Mouse (Mus musculus): Measurements from ENCODE around the gene Zfp385b. TPM values are rescaled to one million over a fixed set of nuclear protein-coding genes. Genes with fewer than 3 reads are reported as not detected.

Zfp385b gene
- polyA plus RNA-seq, 1 experiment from 2014 or later: 2.8 TPM

GRCm38 (mm10) chr2:77502458-77502857 is 317.0 kb downstream of the Zfp385b start:
- no peak overlapping the region for H3K4me2 ChIP-seq (replicated peaks)
- no peaks in the 10 kb centered on the region for H3K36me3 ChIP-seq
- no peak overlapping the region for H3K4me3 ChIP-seq
- H3K4me1 ChIP-seq: 0 out of 2 replicates have a peak, but pooled peaks cover 4% of the 10 kb centered on the region
- no peaks in the 10 kb centered on the region for H3K9me3 ChIP-seq
- no peaks in the 10 kb centered on the region for H3K27me3 ChIP-seq
- ATAC-seq (ENCODE audit: low FRiP score, low read depth): no peak
- WGBS: 91% methylated on average over 8 of the region's 8 CpGs
- no peak overlapping the region for H3K27ac ChIP-seq (replicated peaks)
- no peak overlapping the region for H3K9ac ChIP-seq (replicated peaks)

- no peak overlapping the region for H3K4me2 ChIP-seq (replicated peaks)
- no peak for ATAC-seq (ENCODE audit: low FRiP score, low read depth)
- no peaks in the 10 kb centered on the region for H3K4me1 ChIP-seq
- H3K4me3 ChIP-seq: no peak overlapping the region
- H3K27ac ChIP-seq (replicated peaks): no peak overlapping the region
- no peak overlapping the region for H3K9ac ChIP-seq (replicated peaks)
- H3K9me3 ChIP-seq: no peaks in the 10 kb centered on the region; the same call in 1 of the 2 replicates
- H3K27me3 ChIP-seq: no peaks in the 10 kb centered on the region
- 62% methylated on average over 6 of the region's 6 CpGs for WGBS
- H3K36me3 ChIP-seq: no peaks in the 10 kb centered on the region
Observed at GRCm38 (mm10) chr2:77500480-77500879, 319.0 kb downstream of the Zfp385b start.

DNA sequence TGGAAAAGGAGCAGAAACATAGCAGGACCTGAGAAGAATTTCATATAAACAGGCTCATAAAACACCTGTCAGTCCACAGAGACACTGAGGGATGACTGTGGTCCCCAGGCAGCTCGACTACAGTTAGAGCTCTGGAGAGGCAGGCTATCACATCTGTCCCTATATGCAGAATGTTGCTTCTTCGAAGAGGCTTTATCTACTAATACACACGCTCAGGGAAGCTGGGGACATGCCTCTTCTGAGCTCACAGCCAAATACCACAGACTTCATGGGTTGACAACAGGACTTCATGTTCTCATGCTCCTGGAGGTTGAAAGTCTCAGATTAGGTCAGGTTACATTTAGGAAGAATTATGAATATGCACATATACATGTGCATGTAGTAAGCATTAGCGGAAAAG is 321.1 kb downstream of the Zfp385b start:
- no peaks in the 10 kb centered on the region for H3K4me1 ChIP-seq
- no peak overlapping the region for H3K4me3 ChIP-seq
- H3K27me3 ChIP-seq: no peaks in the 10 kb centered on the region
- no peak for ATAC-seq (ENCODE audit: low FRiP score, low read depth)
- no peak overlapping the region for H3K4me2 ChIP-seq (replicated peaks)
- 90% methylated on average over 4 of the region's 4 CpGs for WGBS
- H3K36me3 ChIP-seq: no peaks in the 10 kb centered on the region
- H3K9me3 ChIP-seq: no peaks in the 10 kb centered on the region; the same call in 1 of the 2 replicates
- no peak overlapping the region for H3K27ac ChIP-seq (replicated peaks)
- H3K9ac ChIP-seq (replicated peaks): no peak overlapping the region

DNA sequence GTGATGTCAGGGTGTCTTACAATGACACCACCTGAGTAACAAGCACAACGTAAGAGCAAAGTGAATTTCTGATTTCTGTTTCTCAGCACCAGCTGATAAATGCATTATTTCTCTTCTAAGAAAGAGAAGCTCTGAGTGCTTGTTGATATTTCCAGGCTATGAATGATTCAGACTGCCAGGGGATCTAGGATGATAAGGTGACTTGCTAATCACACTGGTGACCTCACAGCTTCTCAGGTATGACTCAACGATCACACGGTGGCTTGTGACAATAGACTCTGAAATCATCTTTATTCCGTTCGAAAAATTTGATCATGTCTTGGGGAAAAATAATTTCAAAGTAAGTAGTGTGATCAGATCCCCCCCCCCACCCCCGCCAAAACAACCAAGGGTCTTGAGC is 321.5 kb downstream of the Zfp385b start:
- 94% methylated on average over 6 of the region's 6 CpGs for WGBS
- H3K4me2 ChIP-seq (replicated peaks): no peak overlapping the region
- H3K9ac ChIP-seq (replicated peaks): no peak overlapping the region
- no peak overlapping the region for H3K4me3 ChIP-seq
- H3K27me3 ChIP-seq: no peaks in the 10 kb centered on the region
- no peak for ATAC-seq (ENCODE audit: low FRiP score, low read depth)
- no peaks in the 10 kb centered on the region for H3K4me1 ChIP-seq
- no peak overlapping the region for H3K27ac ChIP-seq (replicated peaks)
- no peaks in the 10 kb centered on the region; the same call in 1 of the 2 replicates for H3K9me3 ChIP-seq
- no peaks in the 10 kb centered on the region for H3K36me3 ChIP-seq

DNA sequence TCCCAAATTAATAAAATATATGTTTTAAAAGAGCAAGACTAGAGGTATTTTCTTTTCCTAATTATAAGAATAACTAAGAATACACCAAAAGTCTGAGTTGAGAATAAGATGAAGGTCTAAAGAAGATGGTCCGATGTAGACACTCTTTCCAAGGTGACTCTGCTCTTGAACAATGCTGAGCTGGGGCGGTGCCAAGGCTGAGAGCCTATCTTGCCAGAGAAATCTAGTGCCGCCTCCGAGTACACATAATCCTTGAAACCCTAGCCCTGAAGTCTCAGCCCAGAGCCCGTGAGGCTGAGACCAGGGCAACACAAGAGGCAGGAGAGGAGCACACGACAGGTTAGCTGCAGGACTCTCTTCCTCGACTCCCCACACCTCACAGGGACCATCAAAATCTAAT is 323.4 kb downstream of the Zfp385b start:
- no peak overlapping the region for H3K27ac ChIP-seq (replicated peaks)
- H3K4me1 ChIP-seq: no peaks in the 10 kb centered on the region
- H3K27me3 ChIP-seq: no peaks in the 10 kb centered on the region
- ATAC-seq (ENCODE audit: low FRiP score, low read depth): no peak
- H3K9ac ChIP-seq (replicated peaks): no peak overlapping the region
- WGBS: 89% methylated on average over 7 of the region's 7 CpGs
- H3K36me3 ChIP-seq: no peaks in the 10 kb centered on the region
- no peak overlapping the region for H3K4me3 ChIP-seq
- H3K9me3 ChIP-seq: no peaks in the 10 kb centered on the region; the same call in 1 of the 2 replicates
- H3K4me2 ChIP-seq (replicated peaks): no peak overlapping the region

- ATAC-seq (ENCODE audit: low FRiP score, low read depth): no peak
- Histone ChIP-seq H3K4me2 (replicated peaks) (no peak overlapping the region), H3K9ac (replicated peaks) (no peak overlapping the region), H3K4me3 (no peak overlapping the region), H3K27me3 (no peaks in the 10 kb centered on the region), H3K36me3 (no peaks in the 10 kb centered on the region), H3K9me3 (no peaks in the 10 kb centered on the region; the same call in 1 of the 2 replicates), H3K4me1 (no peaks in the 10 kb centered on the region), H3K27ac (replicated peaks) (no peak overlapping the region)
- WGBS: 69% methylated on average over 4 of the region's 4 CpGs
Observed at GRCm38 (mm10) chr2:77495344-77495743, 324.1 kb downstream of the Zfp385b start.

DNA sequence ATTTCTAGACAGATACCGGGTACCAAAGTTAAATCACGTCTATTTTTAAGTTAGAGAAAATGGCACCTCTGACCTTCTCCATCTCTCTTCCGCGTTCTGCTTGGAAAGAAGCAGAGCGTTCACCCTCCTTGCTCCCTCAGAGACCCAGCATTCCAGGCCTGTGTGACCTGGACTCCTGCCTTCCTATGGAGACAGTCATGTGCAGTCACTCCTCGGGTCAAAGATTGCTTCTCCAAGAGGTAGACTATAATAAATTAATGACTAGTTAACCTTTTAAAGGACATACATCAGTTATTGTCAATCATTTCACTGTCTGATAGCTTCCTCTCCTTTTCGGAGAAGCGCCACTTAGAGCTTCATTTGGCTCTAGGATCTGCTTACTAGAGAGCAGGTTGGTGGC is 325.7 kb downstream of the Zfp385b start:
- H3K27me3 ChIP-seq: no peaks in the 10 kb centered on the region
- H3K9me3 ChIP-seq: no peaks in the 10 kb centered on the region; the same call in 1 of the 2 replicates
- H3K4me2 ChIP-seq (replicated peaks): no peak overlapping the region
- no peaks in the 10 kb centered on the region for H3K4me1 ChIP-seq
- no peak overlapping the region for H3K27ac ChIP-seq (replicated peaks)
- H3K4me3 ChIP-seq: no peak overlapping the region
- WGBS: 92% methylated on average over 8 of the region's 8 CpGs
- no peaks in the 10 kb centered on the region for H3K36me3 ChIP-seq
- H3K9ac ChIP-seq (replicated peaks): no peak overlapping the region
- ATAC-seq (ENCODE audit: low FRiP score, low read depth): no peak

DNA sequence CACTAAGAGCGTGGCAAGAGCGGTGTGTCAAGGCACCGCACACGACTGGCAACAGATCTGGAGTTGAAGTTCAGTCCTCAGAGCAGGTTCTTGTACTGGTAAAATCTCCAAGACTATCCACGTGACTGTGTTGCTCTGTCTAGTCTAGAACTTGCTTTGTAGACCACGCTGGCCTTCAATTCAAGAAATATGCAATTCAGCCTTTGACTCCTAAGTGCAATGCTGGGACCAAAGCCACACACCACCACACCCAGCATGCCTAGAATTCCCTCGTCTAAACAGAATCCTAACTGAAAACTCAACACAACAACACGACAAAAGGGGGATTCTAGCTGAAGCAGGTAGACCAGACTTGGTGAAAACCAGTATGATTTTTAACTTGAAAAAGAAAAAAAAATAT is 332.3 kb downstream of the Zfp385b start:
- no peak overlapping the region for H3K4me2 ChIP-seq (replicated peaks)
- ATAC-seq (ENCODE audit: low FRiP score, low read depth): no peak
- H3K4me3 ChIP-seq: no peak overlapping the region
- WGBS: 89% methylated on average over 8 of the region's 8 CpGs
- no peaks in the 10 kb centered on the region for H3K4me1 ChIP-seq
- no peaks in the 10 kb centered on the region for H3K27me3 ChIP-seq
- H3K9ac ChIP-seq (replicated peaks): no peak overlapping the region
- H3K36me3 ChIP-seq: no peaks in the 10 kb centered on the region
- H3K27ac ChIP-seq (replicated peaks): no peak overlapping the region
- no peaks in the 10 kb centered on the region for H3K9me3 ChIP-seq

- no peak overlapping the region for H3K9ac ChIP-seq (replicated peaks)
- 93% methylated on average over 10 of the region's 10 CpGs for WGBS
- no peaks in the 10 kb centered on the region for H3K27me3 ChIP-seq
- ATAC-seq (ENCODE audit: low FRiP score, low read depth): no peak
- no peak overlapping the region for H3K4me2 ChIP-seq (replicated peaks)
- H3K4me1 ChIP-seq: no peaks in the 10 kb centered on the region
- H3K9me3 ChIP-seq: no peaks in the 10 kb centered on the region
- H3K36me3 ChIP-seq: no peaks in the 10 kb centered on the region
- no peak overlapping the region for H3K4me3 ChIP-seq
- no peak overlapping the region for H3K27ac ChIP-seq (replicated peaks)
Observed at GRCm38 (mm10) chr2:77481274-77481673, 338.2 kb downstream of the Zfp385b start.

- H3K9ac ChIP-seq (replicated peaks): no peak overlapping the region
- no peak overlapping the region for H3K27ac ChIP-seq (replicated peaks)
- H3K4me2 ChIP-seq (replicated peaks): no peak overlapping the region
- 0 out of 2 replicates have a peak, but pooled peaks cover 2% of the 10 kb centered on the region for H3K9me3 ChIP-seq
- no peak overlapping the region for H3K4me3 ChIP-seq
- no peak for ATAC-seq (ENCODE audit: low FRiP score, low read depth)
- no peaks in the 10 kb centered on the region for H3K36me3 ChIP-seq
- H3K4me1 ChIP-seq: no peaks in the 10 kb centered on the region; the same call in 1 of the 2 replicates
- WGBS: 89% methylated on average over 10 of the region's 10 CpGs
- no peaks in the 10 kb centered on the region for H3K27me3 ChIP-seq
Observed at GRCm38 (mm10) chr2:77477536-77477935, 341.9 kb downstream of the Zfp385b start.

DNA sequence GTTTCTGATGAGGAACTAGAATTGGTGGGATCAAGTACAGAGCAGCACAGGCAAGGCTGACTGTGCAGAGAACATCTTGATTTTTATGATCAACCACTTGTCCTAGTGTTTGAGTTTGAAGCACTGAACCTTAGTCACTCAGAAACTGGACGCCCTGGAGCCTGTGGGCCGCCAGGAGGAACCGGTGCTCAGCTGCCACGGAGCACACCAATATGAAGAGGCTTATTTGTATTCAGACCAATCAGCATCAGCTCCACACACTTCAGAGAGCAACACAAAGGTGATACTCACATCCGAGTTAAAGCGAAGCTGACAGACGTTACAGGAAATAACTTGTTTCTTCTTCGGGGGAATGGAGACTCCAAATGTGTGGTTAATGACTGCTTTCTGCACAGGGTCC is 343.0 kb downstream of the Zfp385b start:
- Histone ChIP-seq H3K9me3 (0 out of 2 replicates have a peak, but pooled peaks cover 2% of the 10 kb centered on the region), H3K4me3 (no peak overlapping the region), H3K36me3 (no peaks in the 10 kb centered on the region), H3K27me3 (no peaks in the 10 kb centered on the region), H3K9ac (replicated peaks) (no peak overlapping the region), H3K4me2 (replicated peaks) (no peak overlapping the region), H3K27ac (replicated peaks) (no peak overlapping the region), H3K4me1 (peaks cover 3% of the 10 kb centered on the region; the same call in 1 of the 2 replicates)
- 81% methylated on average over 8 of the region's 8 CpGs for WGBS
- ATAC-seq (ENCODE audit: low FRiP score, low read depth): no peak

- 77% methylated on average over 11 of the region's 11 CpGs for WGBS
- no peaks in the 10 kb centered on the region for H3K27me3 ChIP-seq
- H3K9me3 ChIP-seq: 0 out of 2 replicates have a peak, but pooled peaks cover 2% of the 10 kb centered on the region
- H3K4me1 ChIP-seq: peaks cover 3% of the 10 kb centered on the region; the same call in 1 of the 2 replicates
- H3K4me2 ChIP-seq (replicated peaks): no peak overlapping the region
- H3K36me3 ChIP-seq: no peaks in the 10 kb centered on the region
- no peak for ATAC-seq (ENCODE audit: low FRiP score, low read depth)
- no peak overlapping the region for H3K9ac ChIP-seq (replicated peaks)
- H3K4me3 ChIP-seq: no peak overlapping the region
- H3K27ac ChIP-seq (replicated peaks): no peak overlapping the region
Observed at GRCm38 (mm10) chr2:77472254-77472837, 347.1 kb downstream of the Zfp385b start.

DNA sequence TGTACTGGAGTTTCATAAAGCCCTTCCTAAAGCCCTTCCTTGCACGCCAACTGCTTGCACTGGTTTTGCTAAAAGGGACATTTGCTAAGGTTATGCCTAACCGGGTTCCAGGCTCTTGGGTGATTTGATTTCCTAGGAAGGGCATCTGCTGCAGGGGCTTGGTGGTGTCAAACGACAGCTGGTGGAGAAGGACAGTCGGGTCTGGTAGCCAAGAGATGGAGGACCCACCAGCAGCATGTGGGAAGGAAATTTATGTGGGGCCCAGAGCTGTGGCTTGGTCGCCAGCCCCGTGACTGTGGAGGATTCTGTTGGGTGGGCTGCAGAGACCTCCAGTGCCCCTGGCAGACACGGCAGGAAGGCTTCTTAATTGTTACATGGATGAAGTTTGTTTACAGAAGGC is 348.7 kb downstream of the Zfp385b start:
- ATAC-seq (ENCODE audit: low FRiP score, low read depth): no peak
- WGBS: 86% methylated on average over 7 of the region's 7 CpGs

More for the DNA sequence above, 348.7 kb downstream of the Zfp385b start:
- peaks cover 3% of the 10 kb centered on the region; the same call in 1 of the 2 replicates for H3K4me1 ChIP-seq
- H3K27ac ChIP-seq (replicated peaks): no peak overlapping the region
- 0 out of 2 replicates have a peak, but pooled peaks cover 2% of the 10 kb centered on the region for H3K9me3 ChIP-seq
- H3K27me3 ChIP-seq: no peaks in the 10 kb centered on the region
- H3K36me3 ChIP-seq: no peaks in the 10 kb centered on the region
- no peak overlapping the region for H3K4me3 ChIP-seq
- H3K4me2 ChIP-seq (replicated peaks): no peak overlapping the region
- H3K9ac ChIP-seq (replicated peaks): no peak overlapping the region

All from midbrain, embryonic 12.5 days (tissue).